Mouse (Mus musculus) cerebellum, adult 9-10 months (tissue): ENCODE measurements around the gene Gm11084.
"Not testable (repeated sequence)": the region's sequence is repeated elsewhere in the genome, so short reads cannot be mapped to it uniquely, and the experiment has no call there.

Experiments used
- DNase-seq: peaks from one replicate; pipeline ENCODE4 v3.0.0; 2022

The Gm11084 gene

GRCm38 (mm10) chr2:72994165-72994564 lies 7.6 kb upstream of the Gm11084 start:
- DNase-seq = no peak

- DNase-seq = no peak
Observed at GRCm38 (mm10) chr2:72992497-72992896, 6.0 kb upstream of the Gm11084 start.

GRCm38 (mm10) chr2:72988945-72989344 lies 2.4 kb upstream of the Gm11084 start:
- not testable (repeated sequence) for DNase-seq

- no peak for DNase-seq
Observed at GRCm38 (mm10) chr2:72985516-72985915, 1.0 kb downstream of the Gm11084 start.

GRCm38 (mm10) chr2:72984806-72985205 lies 1.7 kb downstream of the Gm11084 start:
- no peak for DNase-seq

GRCm38 (mm10) chr2:72983211-72983610 lies 3.3 kb downstream of the Gm11084 start:
- no peak for DNase-seq

- peak; percentile 29 for DNase-seq
Observed at GRCm38 (mm10) chr2:72982110-72982785, 4.3 kb downstream of the Gm11084 start.

GRCm38 (mm10) chr2:72981441-72982109 lies 4.9 kb downstream of the Gm11084 start:
- peak; percentile 38 for DNase-seq

- no peak for DNase-seq
Observed at GRCm38 (mm10) chr2:72981075-72981420, 5.5 kb downstream of the Gm11084 start.

- peak; percentile 97 for DNase-seq
Observed at GRCm38 (mm10) chr2:72980337-72981074, 6.0 kb downstream of the Gm11084 start, which contains the start of gene Sp3. TSS of gene Sp3 (minus strand) at chr2:72980446.

GRCm38 (mm10) chr2:72979659-72980071 lies 6.9 kb downstream of the Gm11084 start:
- DNase-seq = peak; percentile 80

GRCm38 (mm10) chr2:72978901-72979658 lies 7.4 kb downstream of the Gm11084 start:
- peak; percentile 89 for DNase-seq

GRCm38 (mm10) chr2:72978473-72978872 lies 8.0 kb downstream of the Gm11084 start:
- peak; percentile 69 for DNase-seq

GRCm38 (mm10) chr2:72977272-72977671 lies 9.2 kb downstream of the Gm11084 start:
- DNase-seq = peak; percentile 26

GRCm38 (mm10) chr2:72976036-72976435 lies 10.5 kb downstream of the Gm11084 start:
- no peak for DNase-seq

GRCm38 (mm10) chr2:72970831-72971230 lies 15.7 kb downstream of the Gm11084 start:
- DNase-seq = no peak

- no peak for DNase-seq
Observed at GRCm38 (mm10) chr2:72970302-72970701, 16.2 kb downstream of the Gm11084 start.

- DNase-seq = no peak
Observed at GRCm38 (mm10) chr2:72968536-72968935, 18.0 kb downstream of the Gm11084 start.

GRCm38 (mm10) chr2:72965450-72965849 lies 21.1 kb downstream of the Gm11084 start:
- no peak for DNase-seq

- DNase-seq = no peak
Observed at GRCm38 (mm10) chr2:72956415-72956814, 30.1 kb downstream of the Gm11084 start.

GRCm38 (mm10) chr2:72952979-72953378 lies 33.5 kb downstream of the Gm11084 start:
- no peak for DNase-seq

- DNase-seq = no peak
Observed at GRCm38 (mm10) chr2:72935937-72936336, 50.6 kb downstream of the Gm11084 start.

- DNase-seq = no peak
Observed at GRCm38 (mm10) chr2:72932186-72932585, 54.3 kb downstream of the Gm11084 start.
